Mouse (Mus musculus): ENCODE measurements around the gene Efna5. TPM values are rescaled to one million over a fixed set of nuclear protein-coding genes. Genes with fewer than 3 reads are reported as not detected.

Efna5 gene
- polyA plus RNA-seq, 1 experiment from 2014 or later: 11.5 TPM

DNA sequence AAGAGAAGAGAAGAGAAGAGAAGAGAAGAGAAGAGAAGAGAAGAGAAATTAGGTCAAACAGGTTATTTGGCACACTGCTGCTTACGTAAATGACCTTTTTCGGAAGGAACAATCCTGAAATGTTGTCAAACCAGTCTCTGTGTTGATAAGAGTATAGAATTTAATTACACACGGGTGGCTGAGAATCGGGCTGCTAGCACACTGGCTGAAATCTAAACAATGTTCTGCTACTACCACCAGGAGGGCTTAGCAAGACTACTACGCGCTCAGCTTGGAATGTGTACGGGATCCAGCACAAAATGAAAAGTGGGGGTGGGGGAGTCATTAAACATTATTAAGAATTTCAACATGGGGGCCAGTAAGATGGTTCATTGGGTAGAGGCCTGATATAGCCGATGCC is 190.9 kb downstream of the Efna5 start:
- Histone ChIP-seq H3K9me3 (ENCODE audit: control insufficient read depth, low read length) (no peaks in the 10 kb centered on the region), H3K4me2 (ENCODE audit: low read depth, low read length) (no peak overlapping the region), H3K4me3 (ENCODE audit: low read length) (no peak overlapping the region), H3K9ac (ENCODE audit: low read length) (no peak overlapping the region), H3K4me1 (replicated peaks; ENCODE audit: control insufficient read depth, insufficient read depth, low read length) (0 out of 2 replicates have a peak, but pooled peaks cover 2% of the 10 kb centered on the region), H3K27ac (ENCODE audit: low read length) (no peak overlapping the region), H3K27me3 (ENCODE audit: control insufficient read depth, insufficient read depth, low read depth, low read length) (no peaks in the 10 kb centered on the region), H3K36me3 (ENCODE audit: control insufficient read depth, insufficient read depth, low read length) (no peaks in the 10 kb centered on the region)
- 42% methylated on average over 8 of the region's 8 CpGs for WGBS
- peak; percentile 78 for ATAC-seq (ENCODE audit: low read depth)

DNA sequence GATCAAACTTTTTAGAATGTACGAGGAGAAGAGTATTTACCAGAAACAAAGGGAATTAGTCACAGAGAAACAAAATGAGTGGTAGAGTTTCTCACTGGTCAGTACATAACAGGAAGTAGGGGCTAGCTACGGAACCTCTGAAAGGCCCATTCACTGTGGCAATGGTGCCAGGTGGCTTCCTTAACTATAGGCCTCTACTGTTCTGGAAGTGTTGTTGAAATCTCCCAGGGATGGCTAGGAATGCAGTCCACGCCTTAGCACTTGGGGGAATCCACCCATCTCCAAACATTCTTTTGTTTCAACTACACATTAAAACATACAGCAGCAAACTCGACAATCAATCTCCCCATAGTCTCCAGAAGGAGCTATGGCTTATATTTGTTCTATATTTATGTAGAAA is 191.5 kb downstream of the Efna5 start:
- Histone ChIP-seq H3K27me3 (ENCODE audit: control insufficient read depth, insufficient read depth, low read depth, low read length) (no peaks in the 10 kb centered on the region), H3K27ac (ENCODE audit: low read length) (0 out of 2 replicates have a peak overlapping the region, but pooled peaks have one; percentile 25), H3K4me3 (ENCODE audit: low read length) (no peak overlapping the region), H3K4me1 (replicated peaks; ENCODE audit: control insufficient read depth, insufficient read depth, low read length) (0 out of 2 replicates have a peak, but pooled peaks cover 2% of the 10 kb centered on the region), H3K9ac (ENCODE audit: low read length) (no peak overlapping the region), H3K36me3 (ENCODE audit: control insufficient read depth, insufficient read depth, low read length) (no peaks in the 10 kb centered on the region), H3K9me3 (ENCODE audit: control insufficient read depth, low read length) (no peaks in the 10 kb centered on the region), H3K4me2 (ENCODE audit: low read depth, low read length) (no peak overlapping the region)
- no peak for ATAC-seq (ENCODE audit: low read depth)
- WGBS: 44% methylated on average over 4 of the region's 4 CpGs

DNA sequence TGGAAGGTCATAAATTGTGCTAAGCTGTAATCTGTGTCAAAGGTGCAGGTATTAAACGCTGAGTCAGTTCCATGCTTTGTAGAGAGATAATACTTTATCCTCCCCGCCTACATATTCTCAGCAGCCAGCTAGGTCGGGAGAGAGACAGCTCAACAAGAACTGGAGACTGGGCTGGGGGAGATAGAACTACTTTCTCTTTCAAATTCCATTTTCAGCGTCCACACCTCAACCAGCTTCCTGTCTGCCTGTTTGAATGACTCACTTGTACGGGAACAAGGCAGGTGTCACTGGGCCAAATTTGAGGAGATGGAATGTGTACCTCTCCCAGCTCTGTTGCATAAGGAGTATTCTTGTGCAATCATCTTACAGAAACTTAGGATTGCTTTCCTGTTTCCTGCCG is 193.7 kb downstream of the Efna5 start:
- no peaks in the 10 kb centered on the region for H3K36me3 ChIP-seq (ENCODE audit: control insufficient read depth, insufficient read depth, low read length)
- no peaks in the 10 kb centered on the region for H3K27me3 ChIP-seq (ENCODE audit: control insufficient read depth, insufficient read depth, low read depth, low read length)
- no peak overlapping the region for H3K9ac ChIP-seq (ENCODE audit: low read length)
- H3K27ac ChIP-seq (ENCODE audit: low read length): peak overlapping the region; percentile 45; the same call in 1 of the 2 replicates
- 28% methylated on average over 6 of the region's 6 CpGs for WGBS
- 0 out of 2 replicates have a peak, but pooled peaks cover 2% of the 10 kb centered on the region for H3K4me1 ChIP-seq (replicated peaks; ENCODE audit: control insufficient read depth, insufficient read depth, low read length)
- H3K4me2 ChIP-seq (ENCODE audit: low read depth, low read length): peak overlapping the region; percentile 21; the same call in 1 of the 2 replicates
- ATAC-seq (ENCODE audit: low read depth): peak; percentile 75
- no peaks in the 10 kb centered on the region for H3K9me3 ChIP-seq (ENCODE audit: control insufficient read depth, low read length)
- peak overlapping the region; percentile 0; the same call in 1 of the 2 replicates for H3K4me3 ChIP-seq (ENCODE audit: low read length)

DNA sequence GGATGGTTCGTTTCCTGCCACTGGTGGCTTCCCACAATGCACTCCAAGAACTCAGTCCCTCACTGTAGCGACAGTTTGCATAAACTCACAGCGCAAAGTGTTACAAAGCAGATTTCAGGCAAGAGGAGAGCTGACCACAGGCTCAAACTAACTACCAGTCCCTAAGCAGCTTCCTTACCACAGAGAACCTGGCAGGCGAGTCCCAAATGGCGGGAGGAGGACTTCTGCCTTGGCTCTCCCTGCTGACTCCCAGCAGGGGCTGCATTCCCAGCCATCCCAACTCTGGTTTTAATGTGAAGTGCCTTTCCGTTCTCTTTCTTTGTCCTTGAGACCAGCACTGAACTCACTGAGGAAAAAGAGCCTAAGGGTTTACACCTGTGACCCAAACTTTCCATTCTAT is 195.9 kb downstream of the Efna5 start:
- Histone ChIP-seq H3K9me3 (ENCODE audit: control insufficient read depth, low read length) (no peaks in the 10 kb centered on the region), H3K4me3 (ENCODE audit: low read length) (no peak overlapping the region), H3K4me2 (ENCODE audit: low read depth, low read length) (no peak overlapping the region), H3K27ac (ENCODE audit: low read length) (no peak overlapping the region), H3K9ac (ENCODE audit: low read length) (no peak overlapping the region), H3K27me3 (ENCODE audit: control insufficient read depth, insufficient read depth, low read depth, low read length) (no peaks in the 10 kb centered on the region), H3K36me3 (ENCODE audit: control insufficient read depth, insufficient read depth, low read length) (no peaks in the 10 kb centered on the region), H3K4me1 (replicated peaks; ENCODE audit: control insufficient read depth, insufficient read depth, low read length) (no peaks in the 10 kb centered on the region)
- no peak for ATAC-seq (ENCODE audit: low read depth)
- WGBS: 77% methylated on average over 6 of the region's 6 CpGs

DNA sequence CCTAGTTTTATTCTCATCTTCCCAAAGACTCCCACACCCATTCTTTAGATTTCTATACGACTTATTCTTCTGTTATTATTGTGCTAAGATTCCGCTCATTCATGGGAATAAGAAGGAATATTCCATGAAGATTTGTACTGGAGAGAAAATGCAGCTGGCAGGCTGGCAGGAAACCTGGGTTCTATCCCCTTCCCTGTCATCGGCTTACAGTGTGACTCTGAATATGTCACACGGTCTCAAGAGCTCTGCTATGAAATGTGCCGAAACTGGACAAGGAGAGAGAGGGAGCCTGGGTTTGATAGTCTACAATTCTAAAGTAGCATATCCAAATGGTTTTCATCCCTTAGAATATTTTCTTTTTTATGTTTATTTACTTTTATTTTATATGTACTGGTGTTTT is 198.0 kb downstream of the Efna5 start:
- Histone ChIP-seq H3K9ac (ENCODE audit: low read length) (no peak overlapping the region), H3K36me3 (ENCODE audit: control insufficient read depth, insufficient read depth, low read length) (no peaks in the 10 kb centered on the region), H3K27ac (ENCODE audit: low read length) (no peak overlapping the region), H3K27me3 (ENCODE audit: control insufficient read depth, insufficient read depth, low read depth, low read length) (no peaks in the 10 kb centered on the region), H3K4me3 (ENCODE audit: low read length) (no peak overlapping the region), H3K9me3 (ENCODE audit: control insufficient read depth, low read length) (no peaks in the 10 kb centered on the region), H3K4me2 (ENCODE audit: low read depth, low read length) (no peak overlapping the region), H3K4me1 (replicated peaks; ENCODE audit: control insufficient read depth, insufficient read depth, low read length) (no peaks in the 10 kb centered on the region)
- ATAC-seq (ENCODE audit: low read depth): no peak
- WGBS: 65% methylated on average over 5 of the region's 5 CpGs

DNA sequence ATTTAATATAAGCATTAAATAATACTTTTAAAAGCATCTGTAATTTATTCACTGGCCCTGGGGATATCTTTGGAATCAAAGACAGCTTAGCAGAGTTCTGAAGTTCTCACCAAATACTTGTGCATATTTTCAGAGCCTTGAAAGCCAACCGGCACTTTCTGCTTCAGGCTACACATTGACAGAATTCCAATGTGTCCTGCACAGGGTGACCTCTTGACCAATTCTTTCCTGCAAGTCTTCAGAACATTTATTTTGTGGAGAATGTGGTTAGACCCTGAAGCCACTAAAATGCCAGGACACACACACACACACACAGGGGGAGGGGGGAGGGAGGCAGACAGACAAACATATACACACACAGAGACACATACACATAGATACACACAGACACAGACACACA is 199.4 kb downstream of the Efna5 start:
- Histone ChIP-seq H3K9ac (ENCODE audit: low read length) (no peak overlapping the region), H3K9me3 (ENCODE audit: control insufficient read depth, low read length) (no peaks in the 10 kb centered on the region), H3K27ac (ENCODE audit: low read length) (no peak overlapping the region), H3K4me2 (ENCODE audit: low read depth, low read length) (no peak overlapping the region), H3K36me3 (ENCODE audit: control insufficient read depth, insufficient read depth, low read length) (no peaks in the 10 kb centered on the region), H3K27me3 (ENCODE audit: control insufficient read depth, insufficient read depth, low read depth, low read length) (no peaks in the 10 kb centered on the region), H3K4me1 (replicated peaks; ENCODE audit: control insufficient read depth, insufficient read depth, low read length) (peaks cover 2% of the 10 kb centered on the region; the same call in 1 of the 2 replicates), H3K4me3 (ENCODE audit: low read length) (no peak overlapping the region)
- no peak for ATAC-seq (ENCODE audit: low read depth)
- 42% methylated on average over 1 of the region's 1 CpGs for WGBS

DNA sequence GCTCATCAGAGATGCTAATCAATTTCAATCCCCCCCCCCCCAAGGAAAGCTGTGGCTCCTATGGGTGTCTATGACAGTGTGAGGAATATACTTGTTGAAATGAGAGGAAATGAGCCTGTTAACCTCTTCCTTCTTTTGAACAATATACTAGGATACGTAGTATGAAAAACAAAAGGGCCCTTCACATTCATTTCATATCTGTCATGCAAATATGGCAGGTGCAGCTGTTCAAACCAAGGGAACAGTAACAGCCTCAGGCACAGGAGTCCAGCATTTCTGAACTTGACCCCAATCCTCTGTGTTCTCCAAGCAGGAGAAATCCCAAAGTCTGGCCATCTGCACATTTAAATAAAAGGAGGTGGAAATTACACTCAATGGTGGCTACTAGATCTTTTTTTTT is 200.4 kb downstream of the Efna5 start:
- WGBS: 73% methylated on average over 1 of the region's 1 CpGs
- no peak for ATAC-seq (ENCODE audit: low read depth)
- H3K9me3 ChIP-seq (ENCODE audit: control insufficient read depth, low read length): no peaks in the 10 kb centered on the region
- H3K4me1 ChIP-seq (replicated peaks; ENCODE audit: control insufficient read depth, insufficient read depth, low read length): peaks cover 8% of the 10 kb centered on the region; the same call in 1 of the 2 replicates
- H3K27ac ChIP-seq (ENCODE audit: low read length): no peak overlapping the region
- H3K36me3 ChIP-seq (ENCODE audit: control insufficient read depth, insufficient read depth, low read length): no peaks in the 10 kb centered on the region
- no peak overlapping the region for H3K9ac ChIP-seq (ENCODE audit: low read length)
- no peak overlapping the region for H3K4me3 ChIP-seq (ENCODE audit: low read length)
- no peaks in the 10 kb centered on the region for H3K27me3 ChIP-seq (ENCODE audit: control insufficient read depth, insufficient read depth, low read depth, low read length)
- H3K4me2 ChIP-seq (ENCODE audit: low read depth, low read length): no peak overlapping the region

DNA sequence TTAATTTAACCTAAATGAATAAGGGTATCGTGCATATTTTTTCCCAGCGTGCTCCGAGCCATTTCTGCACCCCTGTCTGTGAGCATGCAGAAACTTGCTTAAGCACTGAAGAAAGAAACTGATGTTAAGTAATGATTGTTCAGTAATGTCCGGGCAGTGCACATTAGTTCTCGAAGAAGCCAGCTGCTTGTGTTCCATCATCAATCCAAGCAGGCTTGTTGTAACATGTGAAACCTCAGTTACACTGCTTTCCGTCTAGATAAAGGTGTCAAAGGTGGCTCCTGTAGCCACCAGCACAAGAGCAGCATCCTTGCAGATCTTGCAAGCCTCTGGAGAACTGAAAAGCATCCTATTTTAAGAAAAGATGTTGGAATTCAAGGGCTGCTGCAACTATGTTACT is 204.3 kb downstream of the Efna5 start:
- 62% methylated on average over 6 of the region's 6 CpGs for WGBS
- Histone ChIP-seq H3K4me2 (ENCODE audit: low read depth, low read length) (no peak overlapping the region), H3K27ac (ENCODE audit: low read length) (no peak overlapping the region), H3K27me3 (ENCODE audit: control insufficient read depth, insufficient read depth, low read depth, low read length) (no peaks in the 10 kb centered on the region), H3K4me1 (replicated peaks; ENCODE audit: control insufficient read depth, insufficient read depth, low read length) (peaks cover 8% of the 10 kb centered on the region; the same call in 1 of the 2 replicates), H3K9ac (ENCODE audit: low read length) (no peak overlapping the region), H3K9me3 (ENCODE audit: control insufficient read depth, low read length) (no peaks in the 10 kb centered on the region), H3K36me3 (ENCODE audit: control insufficient read depth, insufficient read depth, low read length) (no peaks in the 10 kb centered on the region), H3K4me3 (ENCODE audit: low read length) (no peak overlapping the region)
- no peak for ATAC-seq (ENCODE audit: low read depth)

DNA sequence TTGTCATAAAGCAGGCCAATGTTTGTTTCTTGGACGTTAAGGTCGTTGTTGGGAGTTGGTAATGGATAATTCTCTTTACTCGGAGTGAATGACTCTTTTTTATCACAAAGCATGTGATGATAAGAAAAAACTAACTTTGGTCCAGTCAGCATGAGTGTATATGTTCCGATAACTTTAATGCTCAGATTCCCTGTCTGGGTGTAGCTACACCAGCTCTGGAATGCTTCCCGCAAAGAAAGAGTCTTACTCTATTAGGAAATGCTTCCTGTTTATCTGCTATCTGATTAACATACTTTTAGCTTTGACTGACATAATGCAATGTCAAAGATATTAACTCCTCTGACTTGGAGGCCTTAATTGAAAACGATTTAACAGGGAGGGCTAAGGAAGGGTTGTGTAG is 204.7 kb downstream of the Efna5 start:
- Histone ChIP-seq H3K27me3 (ENCODE audit: control insufficient read depth, insufficient read depth, low read depth, low read length) (no peaks in the 10 kb centered on the region), H3K4me1 (replicated peaks; ENCODE audit: control insufficient read depth, insufficient read depth, low read length) (peaks cover 8% of the 10 kb centered on the region; the same call in 1 of the 2 replicates), H3K36me3 (ENCODE audit: control insufficient read depth, insufficient read depth, low read length) (no peaks in the 10 kb centered on the region), H3K4me3 (ENCODE audit: low read length) (no peak overlapping the region), H3K27ac (ENCODE audit: low read length) (no peak overlapping the region), H3K9me3 (ENCODE audit: control insufficient read depth, low read length) (no peaks in the 10 kb centered on the region), H3K9ac (ENCODE audit: low read length) (no peak overlapping the region), H3K4me2 (ENCODE audit: low read depth, low read length) (no peak overlapping the region)
- 20% methylated on average over 6 of the region's 6 CpGs for WGBS
- ATAC-seq (ENCODE audit: low read depth): no peak

DNA sequence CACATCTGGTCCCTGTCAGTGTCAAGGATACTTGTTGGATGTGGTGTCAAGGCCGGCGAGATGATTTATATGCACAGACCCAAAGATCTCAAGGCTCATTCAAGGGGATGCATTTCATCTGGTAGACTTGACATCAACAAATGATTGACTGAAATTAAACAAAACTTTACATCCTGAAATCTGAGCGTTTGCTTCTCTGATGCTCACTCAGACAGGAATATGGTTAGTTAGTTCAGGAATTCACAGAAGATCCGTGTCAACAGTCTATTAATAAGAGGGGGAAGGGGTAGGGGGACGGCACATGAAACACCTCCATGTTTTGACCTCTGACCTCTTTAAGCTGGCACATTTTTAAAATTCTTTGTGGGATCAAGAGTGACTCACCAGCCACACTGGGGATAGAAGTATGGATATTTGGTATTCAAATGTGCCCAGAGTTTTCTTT is 205.3 kb downstream of the Efna5 start:
- Histone ChIP-seq H3K4me3 (ENCODE audit: low read length) (no peak overlapping the region), H3K4me1 (replicated peaks; ENCODE audit: control insufficient read depth, insufficient read depth, low read length) (peaks cover 8% of the 10 kb centered on the region; the same call in 1 of the 2 replicates), H3K9me3 (ENCODE audit: control insufficient read depth, low read length) (no peaks in the 10 kb centered on the region), H3K4me2 (ENCODE audit: low read depth, low read length) (no peak overlapping the region), H3K27me3 (ENCODE audit: control insufficient read depth, insufficient read depth, low read depth, low read length) (no peaks in the 10 kb centered on the region), H3K27ac (ENCODE audit: low read length) (no peak overlapping the region), H3K9ac (ENCODE audit: low read length) (no peak overlapping the region), H3K36me3 (ENCODE audit: control insufficient read depth, insufficient read depth, low read length) (no peaks in the 10 kb centered on the region)
- ATAC-seq (ENCODE audit: low read depth): no peak
- WGBS: 27% methylated on average over 5 of the region's 5 CpGs
